Mouse (Mus musculus) left cerebral cortex, postnatal 14 days (tissue): ENCODE results near the gene Perm1. TPM values are rescaled to one million over a fixed set of nuclear protein-coding genes. Genes with fewer than 3 reads are reported as not detected.

ENCODE experiments used
- DNase-seq, 2 experiments: peaks; one replicate each; pipeline ENCODE4 v3.0.0; 2021 to 2022; ENCODE audit warnings: low spot score in 2 of 2, mixed read lengths in 1 of 2
- intact Hi-C: fragments of 180-260 bp; cut with DNase I; formaldehyde crosslinking; loops from one replicate; pipeline ENCODE4 v1.15.1; 2025
- total RNA-seq, 2 experiments: library from RNA; stranded (reverse); gene quantifications; 2 replicates each; pipeline ENCODE4 v1.2.3; 2021

The Perm1 gene
- total RNA-seq, 2 experiments from 2014 or later: 0.20 to 0.66 TPM

- intact Hi-C loops: loop anchor here (2.0 kb wide), 1 partner anchor 38 kb away; the partner anchor contains the start of gene Plekhn1
- DNase-seq: peak in 1 of 2 experiments; percentile 53
Measured at GRCm38 (mm10) chr4:156197131-156197828, 18.4 kb upstream of the Perm1 start, which contains the start of gene Agrn. Agrn (minus strand) TSS chr4:156197488.

- DNase-seq: peak; percentile 74 to 83
- intact Hi-C loops: loop anchor here (2.0 kb wide), 1 partner anchor 37 kb away; the partner anchor contains the start of gene Plekhn1
Measured at GRCm38 (mm10) chr4:156197829-156198205, 17.9 kb upstream of the Perm1 start.

- intact Hi-C loops: no loop called here
- DNase-seq: no peak
Measured at GRCm38 (mm10) chr4:156200623-156201475, 14.8 kb upstream of the Perm1 start, which contains the start of gene Isg15. Isg15 (minus strand) TSS chr4:156200818.

GRCm38 (mm10) chr4:156202462-156202893, 13.2 kb upstream of the Perm1 start:
- intact Hi-C loops: no loop called here
- DNase-seq: no peak

GRCm38 (mm10) chr4:156203001-156203412, 12.7 kb upstream of the Perm1 start, which contains the start of gene AW011738:
AW011738 (plus strand) TSS chr4:156203304.
- peak in 1 of 2 experiments; percentile 66 for DNase-seq
- intact Hi-C loops: no loop called here

GRCm38 (mm10) chr4:156203413-156204131, 12.1 kb upstream of the Perm1 start:
- intact Hi-C loops: no loop called here
- DNase-seq: no peak

GRCm38 (mm10) chr4:156208872-156209271, 6.8 kb upstream of the Perm1 start:
- no peak for DNase-seq
- intact Hi-C loops: no loop called here

- intact Hi-C loops: no loop called here
- no peak for DNase-seq
Measured at GRCm38 (mm10) chr4:156209963-156210635, 5.6 kb upstream of the Perm1 start.

- intact Hi-C loops: no loop called here
- DNase-seq: no peak
Measured at GRCm38 (mm10) chr4:156213134-156213533, 2.5 kb upstream of the Perm1 start.

- intact Hi-C loops: no loop called here
- no peak for DNase-seq
Measured at GRCm38 (mm10) chr4:156216196-156216595, 528 bp downstream of the Perm1 start.

- DNase-seq: no peak
- intact Hi-C loops: no loop called here
Measured at GRCm38 (mm10) chr4:156217022-156217669, 1.5 kb downstream of the Perm1 start.

GRCm38 (mm10) chr4:156217838-156218237, 2.2 kb downstream of the Perm1 start:
- intact Hi-C loops: no loop called here

GRCm38 (mm10) chr4:156219936-156220335, 4.3 kb downstream of the Perm1 start:
- DNase-seq: no peak
- intact Hi-C loops: no loop called here

More at GRCm38 (mm10) chr4:156217838-156218237, 2.2 kb downstream of the Perm1 start:
- DNase-seq: no peak

GRCm38 (mm10) chr4:156224276-156224675, 8.6 kb downstream of the Perm1 start:
- intact Hi-C loops: no loop called here
- DNase-seq: no peak

GRCm38 (mm10) chr4:156227752-156228392, 12.2 kb downstream of the Perm1 start:
- intact Hi-C loops: no loop called here

GRCm38 (mm10) chr4:156228393-156229024, 12.8 kb downstream of the Perm1 start:
- intact Hi-C loops: no loop called here
- DNase-seq: no peak

More at GRCm38 (mm10) chr4:156227752-156228392, 12.2 kb downstream of the Perm1 start:
- DNase-seq: no peak

- intact Hi-C loops: loop anchor here (2.0 kb wide), 1 partner anchor 37 kb away; the partner anchor contains the start of gene Agrn
- no peak for DNase-seq
Measured at GRCm38 (mm10) chr4:156234021-156234501, 18.4 kb downstream of the Perm1 start.
